Mouse (Mus musculus): Measurements from ENCODE around the gene Gm5150. TPM values are rescaled to one million over a fixed set of nuclear protein-coding genes. Genes with fewer than 3 reads are reported as not detected.
"Not testable (repeated sequence)": the region's sequence is repeated elsewhere in the genome, so short reads cannot be mapped to it uniquely, and the experiment has no call there.

The Gm5150 gene
- not detected for total RNA-seq (2021)
- long read RNA-seq, experiment 1, result 0 reads
- long read RNA-seq, experiment 2, result 0 reads

DNA sequence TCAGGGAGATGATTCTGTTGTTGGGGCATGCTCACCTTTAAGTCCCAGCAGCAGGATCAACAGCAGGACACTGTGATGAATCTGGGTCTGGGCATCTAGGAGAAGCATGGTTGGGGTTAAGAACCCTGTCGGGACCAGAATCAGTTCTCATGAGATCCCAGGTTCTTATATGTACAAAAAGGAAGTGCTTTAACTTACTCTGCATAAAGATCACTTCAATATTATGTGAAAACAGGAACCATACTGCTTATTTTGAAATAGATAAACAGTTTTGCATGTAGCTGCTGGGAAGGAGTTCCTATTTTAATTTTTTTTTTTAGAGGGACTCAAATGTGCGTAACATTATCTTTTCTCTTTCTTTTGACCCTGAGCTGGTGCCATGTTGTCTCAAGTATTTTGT, at the start of gene Gm5150:
Gm5150 (minus strand) TSS at position 223 of the 400 bp plus-strand sequence.
- intact Hi-C loops (cut with DNase I; ENCODE audit: low total_unique reads), result no loop called here
- DNase-seq, result no peak

DNA sequence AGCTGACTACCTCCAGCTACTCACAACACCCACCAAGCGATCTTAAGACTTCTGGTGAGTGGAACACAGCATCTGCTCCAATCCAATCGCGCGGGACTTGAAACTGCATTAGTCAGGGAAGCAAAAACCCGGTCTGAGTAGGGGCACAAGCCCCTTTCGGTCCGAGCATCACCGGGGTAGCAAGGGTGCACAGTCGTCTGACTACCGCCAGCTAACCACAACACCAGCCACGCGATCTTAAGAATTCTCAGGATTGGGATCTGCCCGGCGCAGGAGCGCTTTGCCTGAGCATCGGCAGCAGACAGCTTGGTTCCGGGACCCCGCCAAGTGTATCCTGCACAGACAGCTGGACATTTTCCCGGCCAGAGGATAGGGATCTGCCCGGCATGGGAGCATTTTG, 45.5 kb upstream of the Gm5150 start:
- intact Hi-C loops (cut with DNase I; ENCODE audit: low total_unique reads), result not testable (repeated sequence)

DNA sequence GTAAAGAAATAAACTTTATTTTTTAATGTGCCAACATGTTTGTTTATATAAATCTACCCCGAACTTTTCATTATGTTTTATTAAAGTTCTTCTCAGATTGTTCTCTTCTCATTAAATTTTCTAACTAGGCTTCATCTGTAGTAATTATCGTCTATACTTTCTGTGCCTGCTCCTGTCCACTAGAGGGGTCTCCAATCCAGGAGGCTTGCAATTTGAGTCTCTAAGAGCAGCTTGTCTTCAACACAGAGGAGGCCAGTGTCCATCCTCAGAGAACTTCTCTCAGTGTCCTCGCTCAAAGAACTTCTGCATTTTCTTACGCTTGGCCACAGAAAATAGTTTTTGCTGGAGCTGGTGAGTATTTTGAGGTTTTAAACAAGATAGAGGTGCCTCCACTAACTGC, 41.1 kb upstream of the Gm5150 start:
- DNase-seq, result no peak
- intact Hi-C loops (cut with DNase I; ENCODE audit: low total_unique reads), result no loop called here

More for the DNA sequence above, 45.5 kb upstream of the Gm5150 start:
- not testable (repeated sequence) for DNase-seq

DNA sequence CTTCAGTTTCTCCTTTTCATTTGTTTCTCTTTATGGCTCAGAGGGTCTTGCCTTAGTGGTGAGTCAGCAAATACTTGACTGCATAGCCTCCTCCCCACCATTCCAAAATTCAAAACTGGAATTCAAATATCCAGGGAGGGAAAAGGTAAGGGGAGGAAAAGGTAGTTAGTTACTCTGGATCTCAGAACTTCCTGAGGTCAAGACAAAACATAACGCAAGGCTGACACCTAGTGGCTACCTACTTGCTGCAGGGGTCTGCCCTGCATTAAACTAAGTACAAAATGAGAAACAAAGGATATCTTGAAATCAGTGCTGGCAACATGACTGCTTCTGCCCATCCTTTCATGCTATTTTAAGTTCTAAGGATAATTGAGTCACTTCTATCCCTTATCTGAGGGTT, 37.1 kb upstream of the Gm5150 start:
- intact Hi-C loops (cut with DNase I; ENCODE audit: low total_unique reads), result no loop called here
- no peak for DNase-seq

DNA sequence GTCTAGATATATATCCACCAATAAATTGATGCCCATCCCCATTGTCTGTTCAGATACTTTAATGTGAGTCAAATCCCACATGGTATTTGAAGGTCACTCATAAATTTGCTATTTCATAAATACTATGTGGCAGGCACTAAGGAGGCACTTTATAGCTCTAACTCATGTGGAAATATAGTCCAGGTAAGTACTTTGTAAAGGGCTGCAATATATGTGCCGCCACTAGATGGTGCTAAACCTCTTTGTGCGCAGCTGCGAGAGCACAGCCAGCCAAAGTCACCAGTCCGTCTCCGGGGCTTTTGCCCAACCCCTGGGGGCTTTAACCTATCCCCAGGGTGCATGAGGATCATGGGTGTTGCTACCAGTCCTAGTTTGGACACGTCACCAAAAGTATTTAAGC, 18.8 kb upstream of the Gm5150 start:
- not testable (repeated sequence) for DNase-seq

DNA sequence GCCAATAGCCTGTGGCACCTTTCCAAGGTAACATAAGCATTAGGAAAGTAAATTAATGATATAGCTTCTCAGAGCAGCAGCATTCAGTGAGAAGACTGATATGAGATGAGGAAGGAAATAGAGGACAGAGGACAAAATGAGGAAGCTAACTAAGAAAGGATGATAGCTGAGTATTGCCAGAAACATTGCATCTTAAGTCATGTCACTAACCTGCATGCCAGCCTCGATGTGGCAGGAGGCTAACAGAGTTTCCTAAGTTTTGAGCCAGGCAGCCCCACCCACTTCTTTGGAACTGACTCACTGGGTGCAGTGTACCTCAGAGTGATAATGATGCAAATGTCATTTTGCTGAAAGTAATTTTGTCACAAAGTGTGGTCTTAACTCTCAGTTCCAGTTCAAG, 16.0 kb upstream of the Gm5150 start:
- no peak for DNase-seq
- intact Hi-C loops (cut with DNase I; ENCODE audit: low total_unique reads), result no loop called here

More for the DNA sequence above, 18.8 kb upstream of the Gm5150 start:
- intact Hi-C loops (cut with DNase I; ENCODE audit: low total_unique reads), result not testable (repeated sequence)

DNA sequence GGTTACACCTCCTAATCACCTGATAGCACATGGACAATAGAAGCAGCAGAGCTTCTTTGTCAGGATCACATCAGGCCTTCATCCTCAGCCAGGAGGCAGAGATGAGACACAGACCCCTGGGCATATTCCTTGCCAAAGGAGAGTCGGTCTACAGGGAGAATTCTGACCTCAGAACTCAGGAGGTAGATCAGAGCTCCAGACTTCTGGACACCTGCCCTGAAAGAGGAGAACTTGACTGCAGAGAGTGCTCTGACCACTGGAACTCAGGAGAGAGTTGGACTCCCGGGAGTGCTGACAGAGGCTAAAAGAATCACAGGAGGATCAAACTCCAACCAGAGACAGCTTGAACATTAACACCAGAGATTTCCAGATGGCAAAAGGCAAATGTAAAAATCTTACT, 8.2 kb upstream of the Gm5150 start:
- intact Hi-C loops (cut with DNase I; ENCODE audit: low total_unique reads); DNase-seq: not testable (repeated sequence)

DNA sequence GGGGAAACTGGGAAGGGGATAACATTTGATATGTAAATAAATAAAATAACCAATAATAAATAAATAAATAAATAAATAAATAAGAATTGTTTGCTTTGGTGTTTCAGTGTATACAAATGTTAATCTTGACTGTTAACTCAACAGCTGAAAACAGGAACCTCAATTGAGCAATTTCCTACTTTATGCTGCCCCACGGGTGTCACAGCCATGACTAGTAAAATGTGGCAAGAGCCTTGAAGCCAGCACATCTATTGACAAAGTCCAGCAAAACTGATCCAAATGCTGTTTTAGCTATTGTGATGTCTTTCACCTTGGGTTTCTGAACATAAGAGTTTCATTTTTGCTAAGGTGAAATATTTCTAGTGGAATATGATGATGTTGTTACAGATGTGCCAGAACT, 1.6 kb upstream of the Gm5150 start:
- intact Hi-C loops (cut with DNase I; ENCODE audit: low total_unique reads), result no loop called here
- no peak for DNase-seq

DNA sequence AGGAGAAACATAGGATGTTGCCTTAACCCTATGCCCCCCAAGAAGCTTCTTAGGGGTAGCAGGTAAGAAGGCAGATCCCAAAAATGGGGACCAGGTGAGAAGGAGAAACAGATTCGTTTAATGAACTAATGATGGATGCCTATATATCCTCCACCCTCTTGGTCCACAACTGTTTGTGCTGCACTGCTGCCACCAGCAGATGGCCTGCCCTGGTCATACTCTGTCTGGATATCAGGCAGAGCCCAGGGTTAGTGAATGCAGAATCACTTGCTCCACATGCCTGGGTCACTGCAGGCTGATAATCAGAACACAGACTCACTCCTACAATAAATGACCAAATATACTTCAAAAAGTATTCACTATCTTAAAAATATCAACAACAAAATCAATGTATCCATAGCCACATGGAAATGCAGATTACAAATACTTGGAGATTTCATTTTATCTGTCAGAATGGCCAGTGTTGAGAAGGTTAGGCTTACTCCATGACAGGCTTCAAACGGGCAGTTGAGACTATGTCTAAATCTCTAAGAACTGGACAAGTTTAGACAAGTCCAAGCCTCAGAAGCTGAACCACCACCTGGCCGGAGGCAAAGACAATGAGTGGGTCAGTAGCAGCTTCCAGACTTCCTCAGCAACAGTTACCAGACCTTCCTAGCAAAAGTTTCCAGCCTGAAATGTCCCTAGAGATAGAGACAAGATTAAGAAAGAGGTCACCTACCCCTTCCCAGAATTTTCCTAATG, 2.2 kb downstream of the Gm5150 start:
- intact Hi-C loops (cut with DNase I; ENCODE audit: low total_unique reads), result no loop called here
- no peak for DNase-seq

DNA sequence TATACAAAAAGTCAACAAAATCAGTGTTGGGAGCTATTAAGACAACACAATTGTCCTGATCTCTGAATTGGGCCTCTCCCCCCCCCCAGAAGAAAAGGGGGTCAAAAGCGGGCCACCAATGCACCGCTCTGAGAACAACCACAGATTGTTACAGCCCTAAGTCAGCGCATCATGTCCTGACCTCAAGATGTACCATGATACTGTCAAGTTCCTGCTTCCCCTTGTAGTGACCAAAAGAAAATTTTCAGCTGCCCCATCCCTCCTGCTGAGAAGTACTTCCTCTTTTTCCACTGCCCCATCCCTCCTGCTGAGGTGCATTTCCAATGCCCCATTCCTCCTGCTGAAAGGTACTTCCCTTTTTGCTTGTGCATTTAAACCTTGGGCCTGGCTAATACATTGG, 6.8 kb downstream of the Gm5150 start:
- intact Hi-C loops (cut with DNase I; ENCODE audit: low total_unique reads); DNase-seq: not testable (repeated sequence)

DNA sequence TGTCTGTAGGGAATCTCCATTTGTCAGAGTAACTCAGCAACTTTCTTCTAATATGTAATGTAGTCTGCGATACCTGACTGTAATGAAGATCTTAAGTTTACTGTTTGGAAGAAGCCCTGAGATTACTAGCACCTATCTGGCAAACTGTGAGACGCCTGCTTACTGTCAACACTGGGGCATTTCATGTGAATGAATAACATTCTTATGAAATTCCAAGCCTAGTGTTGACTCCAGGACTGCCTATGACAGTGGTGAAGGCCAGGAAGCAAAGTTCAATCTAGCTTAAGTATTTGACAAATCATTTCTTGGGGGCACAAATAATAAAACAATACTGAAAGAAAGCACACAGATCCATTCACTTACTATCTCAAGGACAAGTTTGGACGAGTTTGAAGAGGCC, 24.0 kb downstream of the Gm5150 start:
- intact Hi-C loops (cut with DNase I; ENCODE audit: low total_unique reads), result no loop called here
- DNase-seq, result no peak

DNA sequence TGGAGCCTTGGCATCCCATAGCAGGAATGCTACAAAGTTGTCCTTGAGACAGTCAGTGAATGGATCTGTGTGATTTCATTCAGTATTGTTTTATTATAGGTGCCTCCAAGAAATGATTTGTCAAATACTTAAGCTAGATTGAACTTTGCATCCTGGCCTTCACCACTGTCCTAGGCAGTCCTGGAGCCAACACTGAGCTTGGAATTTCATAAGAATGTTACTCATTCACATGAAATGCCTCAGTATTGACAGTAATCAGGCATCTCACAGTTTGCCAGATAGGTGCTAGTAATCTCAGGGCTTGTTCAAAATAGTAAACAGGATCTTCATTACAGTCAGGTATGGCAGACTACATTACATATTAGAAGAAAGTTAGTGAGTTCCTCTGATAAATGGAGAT, 49.3 kb downstream of the Gm5150 start:
- intact Hi-C loops (cut with DNase I; ENCODE audit: low total_unique reads), result no loop called here
- DNase-seq, result no peak

Small RNAs within 50 kb of the gene (microRNA-seq; reads per million reads assigned to microRNA genes)
- 0 reads per million in 2 experiments for gene Gm24694

Other genes with a start within 250 kb of the Gm5150 start
- gene Sirpb1c, start 157.9 kb downstream of the Gm5150 start, total RNA-seq (2021), result not detected